9 mouse cellular contexts compared by ENCODE assay signal in the genomic region with DNA sequence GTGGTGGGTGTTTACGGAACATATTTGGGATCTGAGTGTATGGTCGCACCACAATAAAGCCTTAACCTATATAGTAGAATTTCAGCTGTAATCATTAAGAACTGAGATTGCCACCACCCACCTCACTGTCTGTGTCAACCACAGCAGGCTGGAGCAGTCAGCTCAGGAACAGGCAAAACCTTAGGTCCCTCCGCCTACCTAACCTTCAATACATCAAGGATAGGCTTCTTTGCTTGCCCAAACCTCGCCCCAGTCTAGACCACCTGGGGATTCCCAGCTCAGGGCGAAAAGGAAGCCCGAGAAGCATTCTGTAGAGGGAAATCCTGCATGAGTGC. TPM values are rescaled to one million over a fixed set of nuclear protein-coding genes. Genes with fewer than 3 reads are reported as not detected.
DNase-seq lines count a peak whose midpoint lies in the region; ATAC-seq and TF ChIP-seq lines count a peak whose summit lies in the region.
"Had no signal": no experiment of that assay in that cellular context is flagged by ENCODE, and none has a peak within 500 bp of the region (broad histone marks: within the 10 kb centered on the region; RNA-seq: fewer than 3 reads in every experiment).

No protein-coding gene starts in this region.

- H3K9me3 ChIP-seq in heart, embryonic 14.5 days (ENCODE audit: control insufficient read depth, low read length) = no peaks in the 10 kb centered on the region
- H3K9me3 ChIP-seq in ES-E14 (ENCODE audit: control insufficient read depth, insufficient read depth, low read depth, low read length) = no peaks in the 10 kb centered on the region
- H3K9me3 ChIP-seq in hindbrain, embryonic 11.5 days (ENCODE audit: control insufficient read depth, low read length) = no peaks in the 10 kb centered on the region
- H3K9me3 ChIP-seq in midbrain, embryonic 10.5 days (replicated peaks) = no peaks in the 10 kb centered on the region

- in situ Hi-C loops in ES-E14 (cut with MboI; ENCODE audit: low sequenced_read_pairs in 2 of 2, unreplicated experiment in 2 of 2) = no loop called here

- no peak for DNase-seq in heart, postnatal 14 days
- no peak for DNase-seq in ES-E14 (ENCODE audit: low read depth, low spot score)
- DNase-seq in hindbrain, embryonic 11.5 days (ENCODE audit: low spot score) = no peak
- DNase-seq in midbrain, embryonic 10.5 days (ENCODE audit: low spot score) = no peak
- no peak for DNase-seq in adrenal gland, postnatal 10 days
- DNase-seq in right cerebral cortex, postnatal 36 days (ENCODE audit: low spot score in 2 of 2) = no peak
- DNase-seq in layer of hippocampus, adult 9-10 months (ENCODE audit: low spot score) = no peak

- intact Hi-C loops in heart, postnatal 14 days (cut with DNase I) = loop anchor here (5.0 kb wide), 2 partner anchors 114 to 199 kb away; no protein-coding TSS in a partner anchor

- ATAC-seq in heart, embryonic 14.5 days (ENCODE audit: insufficient number of reproducible peaks, insufficient read depth, low FRiP score, low read depth) = no peak
- ATAC-seq in hindbrain, embryonic 11.5 days (ENCODE audit: low FRiP score) = no peak; the same call in 1 of the 2 replicates

- H3K27me3 ChIP-seq in heart, embryonic 14.5 days (ENCODE audit: control insufficient read depth, insufficient read depth, low read length) = no peaks in the 10 kb centered on the region
- H3K27me3 ChIP-seq in hindbrain, embryonic 11.5 days (ENCODE audit: control insufficient read depth, insufficient read depth, low read length) = no peaks in the 10 kb centered on the region
- H3K27me3 ChIP-seq in midbrain, embryonic 10.5 days (ENCODE audit: low read depth, poor library complexity, severe bottlenecking) = peaks cover 11% of the 10 kb centered on the region

- peaks cover 6% of the 10 kb centered on the region for H3K36me3 ChIP-seq in heart, embryonic 14.5 days (ENCODE audit: control insufficient read depth, insufficient read depth, low read length)
- H3K36me3 ChIP-seq in ES-E14 (ENCODE audit: control insufficient read depth, insufficient read depth, low read length, poor library complexity, severe bottlenecking) = peaks cover 4% of the 10 kb centered on the region
- no peaks in the 10 kb centered on the region for H3K36me3 ChIP-seq in hindbrain, embryonic 11.5 days (ENCODE audit: control insufficient read depth, insufficient read depth, low read length)
- H3K36me3 ChIP-seq in midbrain, embryonic 10.5 days = peaks cover 10% of the 10 kb centered on the region

- H3K4me1 ChIP-seq in heart, embryonic 14.5 days (ENCODE audit: control insufficient read depth in 2 of 2, insufficient read depth in 2 of 2, low read length in 2 of 2) = peaks cover 5 to 13% of the 10 kb centered on the region in 2 experiments; a peak in 3 of 4 replicates
- H3K4me1 ChIP-seq in ES-E14 (ENCODE audit: control insufficient read depth in 2 of 2, insufficient read depth in 2 of 2, low read length in 2 of 2, poor library complexity in 1 of 2) = peaks cover 0 to 10% of the 10 kb centered on the region in 2 experiments; a peak in 1 of 4 replicates
- no peaks in the 10 kb centered on the region for H3K4me1 ChIP-seq in hindbrain, embryonic 11.5 days (replicated peaks; ENCODE audit: control insufficient read depth, insufficient read depth, low read length)
- H3K4me1 ChIP-seq in midbrain, embryonic 10.5 days = peaks cover 21% of the 10 kb centered on the region

- peak overlapping the region; percentile 96 for H3K4me2 ChIP-seq in heart, embryonic 14.5 days (ENCODE audit: low read length)
- peak overlapping the region; percentile 65 for H3K4me2 ChIP-seq in hindbrain, embryonic 11.5 days (replicated peaks; ENCODE audit: low read depth, low read length)

- H3K27ac ChIP-seq in heart, embryonic 14.5 days (replicated peaks in 1 of 2; ENCODE audit: control insufficient read depth in 1 of 2, insufficient read depth in 1 of 2, low read depth in 2 of 2, low read length in 2 of 2) = no peak overlapping the region
- no peak overlapping the region for H3K27ac ChIP-seq in ES-E14 (ENCODE audit: insufficient read depth, low read depth, low read length, poor library complexity, severe bottlenecking)
- no peak overlapping the region for H3K27ac ChIP-seq in hindbrain, embryonic 11.5 days (ENCODE audit: low read depth, low read length)
- H3K27ac ChIP-seq in midbrain, embryonic 10.5 days (replicated peaks) = peak overlapping the region; percentile 85

- WGBS in heart, embryonic 14.5 days = 40% methylated on average over 6 of the region's 6 CpGs
- 46% methylated on average over 6 of the region's 6 CpGs for WGBS in hindbrain, embryonic 11.5 days
- WGBS in midbrain, embryonic 10.5 days = 46% methylated on average over 6 of the region's 6 CpGs

- H3K9ac ChIP-seq in heart, embryonic 14.5 days (ENCODE audit: low read length) = peak overlapping the region; percentile 76
- peak overlapping the region; percentile 24; the same call in 1 of the 2 replicates for H3K9ac ChIP-seq in ES-E14 (ENCODE audit: insufficient read depth, low read depth, low read length, poor library complexity, severe bottlenecking)
- H3K9ac ChIP-seq in hindbrain, embryonic 11.5 days (ENCODE audit: low read depth, low read length) = peak overlapping the region; percentile 65

- H3K4me3 ChIP-seq in heart, embryonic 14.5 days (ENCODE audit: control insufficient read depth in 1 of 2, insufficient read depth in 1 of 2, low read depth in 1 of 2, low read length in 2 of 2) = peak overlapping the region; percentile 62 to 63
- H3K4me3 ChIP-seq in ES-E14 (ENCODE audit: insufficient read depth in 1 of 2, low read depth in 1 of 2, low read length in 2 of 2, poor library complexity in 1 of 2, severe bottlenecking in 1 of 2) = peak overlapping the region in 1 of 2 experiments; percentile 55; a peak in 3 of 4 replicates
- H3K4me3 ChIP-seq in hindbrain, embryonic 11.5 days (ENCODE audit: low read depth, low read length) = peak overlapping the region; percentile 38
- H3K4me3 ChIP-seq in midbrain, embryonic 10.5 days = peak overlapping the region; percentile 73

TF ChIP-seq in ES-E14, 5 proteins besides CTCF, POLR2A, EP300 and RAD21:
- no peak for TF ChIP-seq ZC3H11A (IDR thresholded peaks at IDR 0.05; ENCODE audit: borderline replicate concordance, low read depth, low read length)
- TF ChIP-seq ZNF384 (IDR thresholded peaks at IDR 0.05; ENCODE audit: low read depth, low read length) = no peak

RNA-seq across cellular contexts. Expression of a gene that starts 0.3 kb away (rescaled TPM):
- 1.5 and 1.8 TPM in 2 replicates for polyA plus RNA-seq in heart, embryonic 14.5 days (2014; fragmentation: Nextera tagmentation; extraction: Ambion mirVana)
- under 1 TPM; 0.14 to 0.41 TPM for total RNA-seq in heart, postnatal 14 days (2021)
- 11.7 and 21.0 TPM in 2 replicates for total RNA-seq in ES-E14 (2012; rRNA removed)
- polyA plus RNA-seq in hindbrain, embryonic 11.5 days (2014; fragmentation: Nextera tagmentation; extraction: Ambion mirVana) = 3.3 and 5.3 TPM in 2 replicates
- polyA plus RNA-seq in midbrain, embryonic 10.5 days (2016; fragmentation: Nextera tagmentation; extraction: Ambion mirVana) = 5.0 and 5.7 TPM in 2 replicates
- 1 to 10 TPM; 3.2 to 7.8 TPM for total RNA-seq in adrenal gland, postnatal 10 days (2021)

RNA-seq across cellular contexts. Expression of a gene that starts 22.6 kb away (rescaled TPM):
- 103 and 113 TPM in 2 replicates for polyA plus RNA-seq in heart, embryonic 14.5 days (2014; fragmentation: Nextera tagmentation; extraction: Ambion mirVana)
- total RNA-seq in heart, postnatal 14 days (2021) = 10 to 100 TPM; 57.0 to 60.5 TPM
- 106 and 107 TPM in 2 replicates for total RNA-seq in ES-E14 (2012; rRNA removed)
- 111 and 112 TPM in 2 replicates for polyA plus RNA-seq in hindbrain, embryonic 11.5 days (2014; fragmentation: Nextera tagmentation; extraction: Ambion mirVana)
- polyA plus RNA-seq in midbrain, embryonic 10.5 days (2016; fragmentation: Nextera tagmentation; extraction: Ambion mirVana) = 98.2 and 102 TPM in 2 replicates
- total RNA-seq in adrenal gland, postnatal 10 days (2021) = 100 to 1,000 TPM; 110 to 111 TPM

RNA-seq across cellular contexts. Expression of a gene that starts 51.4 kb away (rescaled TPM):
- polyA plus RNA-seq in heart, embryonic 14.5 days (2014; fragmentation: Nextera tagmentation; extraction: Ambion mirVana) = not detected in 2 replicates
- not detected for total RNA-seq in heart, postnatal 14 days (2021)
- not detected in 2 replicates for total RNA-seq in ES-E14 (2012; rRNA removed)
- polyA plus RNA-seq in hindbrain, embryonic 11.5 days (2014; fragmentation: Nextera tagmentation; extraction: Ambion mirVana) = not detected in 2 replicates
- not detected in 2 replicates for polyA plus RNA-seq in midbrain, embryonic 10.5 days (2016; fragmentation: Nextera tagmentation; extraction: Ambion mirVana)
- total RNA-seq in adrenal gland, postnatal 10 days (2021) = not detected
- total RNA-seq: left cerebral cortex, postnatal 25 days had no signal

Comparison
In these comparisons a context has a peak if more than half of its experiments do, and no peak if none do; other contexts are left out.
1. H3K9ac ChIP-seq: peak in every context shown above with its lines; median percentile 76 in heart, embryonic 14.5 days; 65 in hindbrain, embryonic 11.5 days; 24 in ES-E14.